In genomic region chr17:73826106-73826505, GRCm38 (mm10) we compare ENCODE assay signal across 19 mouse cellular contexts. TPM values are rescaled to one million over a fixed set of nuclear protein-coding genes. Genes with fewer than 3 reads are reported as not detected.
DNase-seq lines count a peak whose midpoint lies in the region; ATAC-seq and TF ChIP-seq lines count a peak whose summit lies in the region.
"Had no signal": no experiment of that assay in that cellular context is flagged by ENCODE, and none has a peak within 500 bp of the region (broad histone marks: within the 10 kb centered on the region; RNA-seq: fewer than 3 reads in every experiment).

No protein-coding gene starts in this region.

- H3K4me1 ChIP-seq in kidney, postnatal 0 days (replicated peaks; ENCODE audit: insufficient read depth, low read length), result no peaks in the 10 kb centered on the region
- H3K4me1 ChIP-seq in kidney, embryonic 15.5 days, result peaks cover 15% of the 10 kb centered on the region; the same call in 1 of the 2 replicates

- WGBS in kidney, postnatal 0 days, result 62% methylated on average over 6 of the region's 6 CpGs
- 78% methylated on average over 6 of the region's 6 CpGs for WGBS in kidney, embryonic 15.5 days

- DNase-seq in adrenal gland, adult (ENCODE audit: inconsistent age in 2 of 2, low spot score in 1 of 2), result peak; percentile 41 to 51
- no peak for DNase-seq in adrenal gland, postnatal 25 days
- peak; percentile 40 for DNase-seq in kidney, adult 11 months
- DNase-seq in kidney, adult 18-20 months, result no peak
- peak; percentile 42 for DNase-seq in kidney, postnatal 0 days (ENCODE audit: low spot score)
- DNase-seq in kidney, postnatal 25 days, result peak; percentile 33 to 77
- DNase-seq: adrenal gland, postnatal 10 days; cerebellum, adult 11 months; cerebellum, adult 8-10 months; cerebellum, postnatal 14 days; forebrain, postnatal 0 days; gastrocnemius, postnatal 25 days had no signal

- no peaks in the 10 kb centered on the region for H3K27me3 ChIP-seq in kidney, postnatal 0 days (ENCODE audit: insufficient read depth, low read length)
- H3K27me3 ChIP-seq in kidney, embryonic 15.5 days, result no peaks in the 10 kb centered on the region
- H3K27me3 ChIP-seq: hindbrain, embryonic 12.5 days; hindbrain, embryonic 15.5 days had no signal

- no peaks in the 10 kb centered on the region for H3K9me3 ChIP-seq in kidney, postnatal 0 days (replicated peaks; ENCODE audit: low read length)
- H3K9me3 ChIP-seq in kidney, embryonic 15.5 days (replicated peaks), result no peaks in the 10 kb centered on the region
- H3K9me3 ChIP-seq: hindbrain, embryonic 12.5 days; hindbrain, embryonic 15.5 days had no signal

- no peak overlapping the region for H3K9ac ChIP-seq in kidney, postnatal 0 days (ENCODE audit: low read depth, low read length)
- H3K9ac ChIP-seq in kidney, embryonic 15.5 days, result no peak overlapping the region
- H3K9ac ChIP-seq: forebrain, postnatal 0 days; hindbrain, embryonic 12.5 days; hindbrain, embryonic 15.5 days had no signal

- no peak overlapping the region for H3K4me3 ChIP-seq in kidney, postnatal 0 days (replicated peaks; ENCODE audit: low read depth, low read length)
- no peak overlapping the region for H3K4me3 ChIP-seq in kidney, embryonic 15.5 days (replicated peaks)
- H3K4me3 ChIP-seq: hindbrain, embryonic 12.5 days; hindbrain, embryonic 15.5 days had no signal

- peaks cover 12% of the 10 kb centered on the region; the same call in 1 of the 2 replicates for H3K36me3 ChIP-seq in kidney, postnatal 0 days (ENCODE audit: insufficient read depth, low read length)
- H3K36me3 ChIP-seq in kidney, embryonic 15.5 days, result peaks cover 13% of the 10 kb centered on the region

- TF ChIP-seq CTCF in kidney, postnatal 0 days (IDR thresholded peaks at IDR 0.05; ENCODE audit: low read depth), result no peak

- ATAC-seq in kidney, postnatal 0 days (replicated peaks; ENCODE audit: low FRiP score, low read depth), result no peak; the same call in 1 of the 2 replicates
- ATAC-seq in kidney, embryonic 15.5 days (replicated peaks; ENCODE audit: low FRiP score), result no peak
- no peak for ATAC-seq in erythroid progenitor cell, adult 5-6 weeks (replicated peaks; ENCODE audit: low FRiP score, poor library complexity, severe bottlenecking)
- ATAC-seq: activated CD4-positive, CD25-positive, alpha-beta regulatory T cell, adult 4 months; forebrain, embryonic 14.5 days; forebrain, postnatal 0 days had no signal

- no peak overlapping the region for H3K4me2 ChIP-seq in kidney, postnatal 0 days (ENCODE audit: low read length)
- no peak overlapping the region for H3K4me2 ChIP-seq in kidney, embryonic 15.5 days
- H3K4me2 ChIP-seq: heart, embryonic 11.5 days; hindbrain, embryonic 12.5 days; hindbrain, embryonic 15.5 days had no signal

- H3K27ac ChIP-seq in kidney, postnatal 0 days, result no peak overlapping the region
- H3K27ac ChIP-seq in kidney, embryonic 15.5 days, result no peak overlapping the region
- H3K27ac ChIP-seq: hindbrain, embryonic 12.5 days; hindbrain, embryonic 15.5 days had no signal

RNA-seq across cellular contexts. Expression of gene Ehd3, which starts 22.2 kb away (rescaled TPM):
- 65.6 and 72.0 TPM in 2 replicates for total RNA-seq in adrenal gland, postnatal 25 days (2021)
- 20.5 and 21.5 TPM in 2 replicates for polyA plus RNA-seq in kidney, postnatal 0 days (2015; fragmentation: Nextera tagmentation; extraction: Ambion mirVana)
- polyA plus RNA-seq in kidney, embryonic 15.5 days (2015; fragmentation: Nextera tagmentation; extraction: Ambion mirVana), result 18.2 and 21.3 TPM in 2 replicates
- 1.4 TPM in 1 of 2 replicates, not detected in the other for total RNA-seq in erythroid progenitor cell, adult 5-6 weeks (2015; ENCODE audit: low replicate concordance)
- total RNA-seq in erythroid progenitor cell, adult 5-6 weeks (2017; ENCODE audit: low replicate concordance), result 0.77 and 1.3 TPM in 2 replicates

Comparison
In these comparisons a context has a peak if more than half of its experiments do, and no peak if none do; other contexts are left out.
1. DNase-seq: peak in adrenal gland, adult (2 of 2), kidney, adult 11 months (single experiment), kidney, postnatal 0 days (single experiment) and kidney, postnatal 25 days (2 of 2); none in adrenal gland, postnatal 25 days (single experiment) and kidney, adult 18-20 months (single experiment).
2. RNA of gene Ehd3, which starts 22.2 kb away (total RNA-seq): 65.6 to 72.0 TPM in adrenal gland, postnatal 25 days; 0.77 to 1.4 TPM in erythroid progenitor cell, adult 5-6 weeks; every median in the first group is over 10 times any median in the second.